Mouse (Mus musculus) hindbrain, embryonic 16.5 days (tissue): Measurements from ENCODE around the gene Cep170b. TPM values are rescaled to one million over a fixed set of nuclear protein-coding genes. Genes with fewer than 3 reads are reported as not detected.

Experiments
- ATAC-seq: fragments of 200-750 bp; cut with Nextera tagmentation; 2 replicates; pipeline ENCODE4 v1.8.0; 2017; ENCODE audit warnings: moderate TSS enrichment, moderate library complexity
- H3K27ac ChIP-seq: fragments of 300-500 bp; sonication (generic); 2 replicates; pipeline ENCODE4 v1.5.1; 2014; ENCODE audit warnings: low read depth, mild to moderate bottlenecking, control low read depth, low read length, moderate library complexity
- H3K27me3 ChIP-seq: fragments of 300-500 bp; sonication (generic); replicated peaks from 2 replicates; pipeline ENCODE4 v1.6.1; 2014; ENCODE audit warnings: low read length; ENCODE audit not compliant: control insufficient read depth, insufficient read depth
- H3K36me3 ChIP-seq: fragments of 300-500 bp; sonication (generic); 2 replicates; pipeline ENCODE4 v1.6.1; 2014; ENCODE audit warnings: mild to moderate bottlenecking, low read length, moderate library complexity, mixed read lengths; ENCODE audit not compliant: control insufficient read depth, insufficient read depth
- H3K4me1 ChIP-seq: fragments of 300-500 bp; sonication (generic); 2 replicates; pipeline ENCODE4 v1.6.1; 2014; ENCODE audit warnings: low read depth, low read length; ENCODE audit not compliant: control insufficient read depth, insufficient read depth
- H3K4me2 ChIP-seq: fragments of 300-500 bp; sonication (generic); 2 replicates; pipeline ENCODE4 v1.6.1; 2014; ENCODE audit warnings: mild to moderate bottlenecking, low read length, control low read depth, moderate library complexity
- H3K4me3 ChIP-seq: fragments of 300-500 bp; sonication (generic); 2 replicates; pipeline ENCODE4 v1.5.1; 2014; ENCODE audit warnings: mild to moderate bottlenecking, low read length, control low read depth, moderate library complexity
- H3K9ac ChIP-seq: fragments of 300-500 bp; sonication (generic); 2 replicates; pipeline ENCODE4 v1.6.1; 2014; ENCODE audit warnings: low read depth, mild to moderate bottlenecking, control low read depth, low read length, moderate library complexity
- H3K9me3 ChIP-seq: fragments of 300-500 bp; sonication (generic); 2 replicates; pipeline ENCODE4 v1.6.1; 2014; ENCODE audit warnings: mild to moderate bottlenecking, low read length, moderate library complexity; ENCODE audit not compliant: control insufficient read depth
- WGBS: fragments of 180-500 bp; shearing (Covaris S2); extraction: QIAGEN DNeasy Blood & Tissue Kit; methylation state at CpG from one replicate; pipeline ENCODE4 v1.1.7; 2014; 5-methylcytosine and 5-hydroxymethylcytosine counted together
- polyA plus RNA-seq: library from polyadenylated mRNA; unstranded; fragments of >200 nt; fragmentation: Nextera tagmentation; extraction: Ambion mirVana; gene quantifications from 2 replicates; pipeline ENCODE4 v1.2.1, GENCODE M21; 2015

The Cep170b gene
- polyA plus RNA-seq, 1 experiment from 2014 or later = 30.6 TPM

DNA sequence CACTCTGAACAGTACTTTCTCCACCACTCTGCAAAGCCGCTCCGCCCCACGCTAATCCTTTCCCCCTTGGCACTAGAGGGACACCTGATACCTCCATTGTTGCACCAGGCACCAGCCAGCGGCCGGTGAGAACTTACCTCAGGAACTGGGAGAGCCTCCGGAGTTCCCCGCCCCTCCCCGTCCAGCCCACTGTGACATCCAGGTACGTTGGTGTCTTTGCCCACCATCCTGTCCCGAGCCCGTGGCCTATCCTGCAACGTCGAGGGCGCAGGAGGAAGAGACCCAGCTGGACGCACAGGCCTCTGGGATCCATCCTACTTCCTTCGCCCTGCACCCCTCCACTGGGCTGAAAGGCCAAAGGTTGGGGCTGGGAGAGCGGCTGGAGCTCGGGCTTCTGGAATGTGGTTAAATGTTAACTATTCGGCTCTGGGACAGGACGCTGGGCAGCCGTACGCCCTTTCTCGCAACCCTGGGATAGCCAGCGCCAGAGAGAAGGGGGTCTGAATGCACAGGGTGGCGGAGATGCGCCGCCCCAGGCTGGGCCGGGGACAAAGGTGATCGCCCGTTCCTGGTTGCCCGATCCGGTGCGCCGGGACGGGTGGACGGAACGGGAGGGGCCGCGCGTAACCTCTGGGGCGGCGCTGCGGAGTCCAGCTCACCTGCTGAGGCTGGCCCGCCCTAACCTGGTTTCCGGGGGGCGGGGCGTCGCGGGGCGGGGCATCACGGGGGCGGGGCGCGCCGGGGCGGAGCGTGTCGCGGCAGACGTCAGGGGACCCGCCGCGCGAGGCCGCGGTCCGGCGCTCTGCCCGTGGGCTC, 1.4 kb downstream of the Cep170b start:
- H3K4me2 ChIP-seq = peak overlapping the region; percentile 88
- H3K36me3 ChIP-seq = no peaks in the 10 kb centered on the region
- peak overlapping the region; percentile 89 for H3K4me3 ChIP-seq
- H3K27me3 ChIP-seq = peaks cover 6% of the 10 kb centered on the region
- WGBS = 3% methylated on average over 46 of the region's 69 CpGs
- peaks cover 28% of the 10 kb centered on the region for H3K4me1 ChIP-seq
- H3K9me3 ChIP-seq = no peaks in the 10 kb centered on the region
- H3K9ac ChIP-seq = peak overlapping the region; percentile 82
- peak overlapping the region; percentile 74; the same call in 1 of the 2 replicates for H3K27ac ChIP-seq
- peak; percentile 38 for ATAC-seq

DNA sequence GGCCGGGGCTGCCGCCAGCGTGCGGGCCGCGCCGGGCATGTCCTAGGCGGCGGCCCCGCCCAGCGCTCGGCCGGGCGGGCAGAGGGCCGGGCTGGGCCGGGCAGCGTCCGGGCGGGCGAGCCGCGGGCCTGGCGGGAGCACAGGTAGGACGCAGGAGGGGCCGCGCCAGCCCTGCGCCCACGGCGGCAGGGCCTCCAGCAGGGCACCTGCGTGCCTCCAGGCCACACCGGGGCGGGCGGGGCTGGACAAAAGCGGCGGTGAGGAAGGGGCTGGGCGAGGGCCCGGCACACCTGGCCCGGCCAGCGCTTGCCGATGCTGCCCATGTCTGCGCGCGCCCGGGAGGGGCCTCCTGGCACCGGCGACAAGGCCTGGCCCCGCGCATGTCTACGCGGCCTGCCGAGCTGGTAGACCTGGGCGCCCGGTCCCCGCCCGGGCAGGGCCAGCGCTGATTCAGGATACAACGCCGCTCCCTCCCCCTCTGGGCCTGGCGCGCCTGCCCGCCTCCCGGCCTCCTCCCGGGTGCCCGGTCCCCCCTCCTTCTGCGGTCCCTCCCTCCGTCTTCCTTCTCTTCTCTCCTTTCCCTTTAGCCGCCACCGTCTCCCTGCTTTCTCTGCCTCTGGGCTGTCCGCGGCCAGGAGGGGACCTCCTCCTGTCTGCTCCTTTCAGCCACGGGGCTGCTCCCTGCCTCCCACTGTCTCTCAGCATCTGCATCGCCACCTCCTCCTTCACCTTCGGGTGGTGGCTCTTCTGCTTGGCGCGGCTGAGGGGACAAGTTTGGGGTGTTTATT, 2.2 kb downstream of the Cep170b start:
- Histone ChIP-seq H3K4me2 (peak overlapping the region; percentile 88), H3K4me3 (peak overlapping the region; percentile 89), H3K36me3 (no peaks in the 10 kb centered on the region), H3K9ac (peak overlapping the region; percentile 82), H3K27me3 (peaks cover 6% of the 10 kb centered on the region), H3K4me1 (peaks cover 28% of the 10 kb centered on the region), H3K27ac (peak overlapping the region; percentile 74), H3K9me3 (no peaks in the 10 kb centered on the region)
- ATAC-seq = peak; percentile 48
- under 1% methylated on average over 38 of the region's 75 CpGs for WGBS

DNA sequence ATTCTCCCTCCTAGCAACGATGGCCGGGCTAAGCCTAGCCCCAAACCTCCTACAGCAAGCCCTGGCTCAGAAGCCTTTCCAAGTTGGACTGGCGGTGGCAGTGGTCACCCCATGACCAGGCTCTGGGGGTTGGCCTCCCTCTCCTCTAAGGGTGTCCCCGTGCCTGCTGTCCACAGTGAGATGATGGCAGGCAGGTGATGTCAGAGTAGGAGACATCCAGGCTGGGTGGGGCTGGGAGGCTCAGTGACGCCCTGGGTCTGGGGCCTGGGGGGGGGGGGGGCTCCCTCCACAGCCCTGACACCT, 2.7 kb downstream of the Cep170b start:
- Histone ChIP-seq H3K27me3 (peaks cover 6% of the 10 kb centered on the region), H3K9ac (peak overlapping the region; percentile 82), H3K9me3 (no peaks in the 10 kb centered on the region), H3K4me1 (peaks cover 28% of the 10 kb centered on the region), H3K4me2 (peak overlapping the region; percentile 88), H3K36me3 (no peaks in the 10 kb centered on the region), H3K4me3 (peak overlapping the region; percentile 89), H3K27ac (peak overlapping the region; percentile 74; the same call in 1 of the 2 replicates)
- WGBS = 15% methylated on average over 5 of the region's 5 CpGs
- ATAC-seq = peak; percentile 29

DNA sequence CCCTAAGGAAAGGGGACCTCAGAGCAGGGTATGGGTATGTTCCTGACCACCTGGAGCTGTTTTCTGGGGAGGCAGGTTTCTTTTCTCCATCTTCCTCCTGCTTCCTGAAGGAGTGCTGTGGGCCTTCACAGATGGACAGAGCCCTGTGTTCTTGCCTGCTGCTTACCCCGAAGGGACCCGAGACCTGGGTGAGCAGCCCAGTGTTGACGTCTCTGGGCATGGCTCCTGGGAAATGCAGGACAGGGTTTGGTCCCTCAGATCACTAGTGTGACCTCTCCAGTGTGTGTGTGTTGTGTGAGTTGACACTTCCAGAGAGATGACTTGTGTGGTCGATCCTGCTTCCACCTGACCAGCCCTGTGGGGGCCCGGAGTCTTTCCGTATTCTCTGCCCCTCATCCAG, 3.2 kb downstream of the Cep170b start:
- Histone ChIP-seq H3K9ac (peak overlapping the region; percentile 82), H3K4me3 (peak overlapping the region; percentile 89), H3K9me3 (no peaks in the 10 kb centered on the region), H3K27ac (no peak overlapping the region; the same call in 1 of the 2 replicates), H3K36me3 (no peaks in the 10 kb centered on the region), H3K4me2 (peak overlapping the region; percentile 88), H3K4me1 (peaks cover 28% of the 10 kb centered on the region), H3K27me3 (peaks cover 6% of the 10 kb centered on the region)
- 86% methylated on average over 6 of the region's 6 CpGs for WGBS
- ATAC-seq = no peak

DNA sequence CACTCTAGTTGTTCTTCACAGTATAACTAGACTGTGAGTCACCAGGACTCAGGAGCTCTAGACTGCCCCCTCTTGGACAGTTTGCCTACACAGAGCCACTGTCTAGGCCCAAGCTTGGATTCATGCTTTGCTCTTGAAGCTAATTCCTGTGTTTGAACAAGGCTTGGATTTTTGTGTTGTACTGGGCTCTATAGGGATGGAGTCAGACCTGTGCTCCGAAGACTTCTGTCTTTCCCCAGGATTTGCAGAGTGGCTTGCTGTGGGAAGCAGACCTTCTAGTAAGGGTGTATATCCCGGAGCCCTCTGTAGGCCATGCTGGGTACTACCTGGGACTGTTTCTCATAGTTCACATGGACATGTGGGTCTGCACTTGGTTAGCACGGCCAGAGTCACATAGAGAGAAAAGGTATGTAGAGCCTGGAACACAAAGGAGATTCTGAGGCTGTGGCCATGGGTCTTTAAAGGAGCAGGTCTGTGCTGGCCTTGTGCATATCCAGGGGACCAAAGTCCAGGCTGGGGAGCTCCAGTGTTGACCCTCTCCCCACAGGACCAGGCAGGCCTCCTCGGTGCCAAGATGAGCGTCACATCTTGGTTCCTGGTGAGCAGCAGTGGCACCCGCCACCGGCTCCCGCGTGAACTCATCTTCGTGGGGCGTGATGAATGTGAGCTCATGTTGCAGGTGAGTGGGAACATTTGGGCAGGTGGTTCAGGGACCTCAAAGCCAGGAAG, 4.0 kb downstream of the Cep170b start:
- Histone ChIP-seq H3K4me2 (peak overlapping the region; percentile 14; the same call in 1 of the 2 replicates), H3K9ac (no peak overlapping the region), H3K27me3 (peaks cover 6% of the 10 kb centered on the region), H3K9me3 (no peaks in the 10 kb centered on the region), H3K4me1 (peaks cover 28% of the 10 kb centered on the region), H3K27ac (no peak overlapping the region), H3K36me3 (no peaks in the 10 kb centered on the region), H3K4me3 (no peak overlapping the region)
- whole genome bisulfite sequencing = 82% methylated on average over 11 of the region's 11 CpGs
- no peak for ATAC-seq

DNA sequence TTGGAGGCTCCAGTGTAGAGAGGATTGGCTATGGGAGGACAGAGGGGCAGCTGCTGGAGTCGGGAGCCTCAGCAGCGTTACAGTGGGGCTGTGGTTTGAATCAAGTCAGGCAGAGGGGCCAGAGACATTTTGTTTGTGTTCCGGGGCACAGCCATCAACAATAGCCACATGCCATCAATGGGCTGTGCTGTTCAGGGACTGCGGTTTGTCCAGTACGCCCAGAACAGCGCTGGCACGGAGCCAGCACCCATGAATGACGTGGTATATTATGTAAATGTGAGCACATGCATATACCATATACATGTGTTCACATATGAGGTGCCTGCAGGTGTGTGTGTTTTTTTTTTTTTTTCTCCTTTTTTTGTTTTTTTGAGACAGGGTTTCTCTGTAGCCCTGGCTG, 7.5 kb downstream of the Cep170b start:
- no peaks in the 10 kb centered on the region for H3K9me3 ChIP-seq
- 57% methylated on average over 8 of the region's 8 CpGs for WGBS
- H3K9ac ChIP-seq = no peak overlapping the region
- no peaks in the 10 kb centered on the region for H3K27me3 ChIP-seq
- H3K4me1 ChIP-seq = peaks cover 20% of the 10 kb centered on the region
- peaks cover 7% of the 10 kb centered on the region for H3K36me3 ChIP-seq
- no peak overlapping the region for H3K4me3 ChIP-seq
- H3K4me2 ChIP-seq = no peak overlapping the region
- ATAC-seq = no peak
- H3K27ac ChIP-seq = no peak overlapping the region

DNA sequence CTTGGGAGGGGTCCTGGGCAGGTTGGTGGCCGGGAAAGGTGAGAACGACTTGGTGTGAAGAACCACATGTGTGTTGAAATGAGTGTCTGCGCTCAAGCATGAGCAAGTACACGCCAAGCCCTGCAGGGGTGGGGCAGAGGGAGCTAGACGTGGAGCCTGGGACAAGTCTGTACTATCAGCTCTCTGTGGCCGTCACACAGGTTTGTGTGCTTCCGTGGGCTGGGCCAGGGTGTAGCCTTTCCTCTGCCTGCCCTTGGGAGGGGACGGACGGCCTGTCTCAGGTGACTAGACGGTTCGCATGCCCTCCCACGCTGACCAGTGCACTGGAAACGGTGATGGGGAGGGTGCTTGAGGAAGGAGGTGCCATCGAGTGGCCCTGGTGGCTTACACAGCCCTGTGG, 10.6 kb downstream of the Cep170b start:
- Histone ChIP-seq H3K4me3 (no peak overlapping the region), H3K4me1 (no peaks in the 10 kb centered on the region; the same call in 1 of the 2 replicates), H3K9me3 (no peaks in the 10 kb centered on the region), H3K27ac (no peak overlapping the region), H3K9ac (no peak overlapping the region), H3K36me3 (peaks cover 17% of the 10 kb centered on the region), H3K4me2 (no peak overlapping the region), H3K27me3 (no peaks in the 10 kb centered on the region)
- ATAC-seq = no peak
- 91% methylated on average over 14 of the region's 14 CpGs for WGBS

DNA sequence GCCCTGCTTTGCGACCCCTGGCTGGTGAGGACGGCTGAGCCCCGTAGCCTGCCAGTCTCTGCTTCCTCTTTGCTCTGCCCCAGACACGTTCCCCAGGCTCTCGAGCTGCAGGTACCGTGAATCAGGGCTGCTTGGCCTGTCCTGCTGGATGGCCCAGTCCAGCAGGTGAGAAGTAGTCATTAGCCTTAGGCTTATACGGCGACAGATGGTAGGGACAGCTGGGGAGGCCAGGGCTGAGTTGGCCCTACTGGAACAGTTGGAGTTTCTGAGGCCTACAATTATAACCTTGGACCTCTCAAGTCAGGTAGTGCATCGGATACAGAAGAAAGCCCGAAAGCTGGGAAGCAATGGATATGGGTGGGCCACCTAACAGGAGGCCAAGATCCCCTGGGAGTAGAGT, 12.3 kb downstream of the Cep170b start:
- WGBS = 86% methylated on average over 10 of the region's 10 CpGs
- no peak for ATAC-seq
- peaks cover 26% of the 10 kb centered on the region for H3K36me3 ChIP-seq

More for the DNA sequence above, 12.3 kb downstream of the Cep170b start:
- H3K9ac ChIP-seq = no peak overlapping the region
- no peaks in the 10 kb centered on the region for H3K9me3 ChIP-seq
- no peaks in the 10 kb centered on the region; the same call in 1 of the 2 replicates for H3K4me1 ChIP-seq
- H3K27ac ChIP-seq = no peak overlapping the region
- no peak overlapping the region for H3K4me3 ChIP-seq
- no peak overlapping the region for H3K4me2 ChIP-seq
- H3K27me3 ChIP-seq = no peaks in the 10 kb centered on the region
